Mouse (Mus musculus): ENCODE measurements around the gene Tmprss9.

DNA sequence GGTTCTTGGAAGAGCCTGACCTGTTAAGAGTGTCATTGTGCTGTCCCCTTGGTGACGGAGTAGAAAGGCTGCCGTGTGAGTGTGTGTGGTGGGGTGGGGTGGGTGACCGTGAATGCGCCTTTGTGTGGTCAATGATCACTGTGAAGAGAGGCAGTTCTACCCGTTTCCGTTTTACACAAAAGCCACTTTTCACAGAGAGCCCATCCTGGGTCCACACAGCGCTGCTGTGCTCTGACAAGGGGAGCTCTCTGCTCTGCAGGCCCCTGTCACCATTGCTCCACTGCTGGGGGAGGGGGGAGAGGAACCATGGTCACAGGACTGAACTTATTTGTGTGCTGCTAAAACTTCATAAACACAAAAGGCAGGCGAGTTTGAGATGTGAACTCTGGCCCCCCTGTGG is 14.3 kb upstream of the Tmprss9 start:
- no peak for TF ChIP-seq POLR2A (IDR thresholded peaks at IDR 0.05; ENCODE audit: low read depth, low read length)
- no peak for TF ChIP-seq CTCF (conservative IDR thresholded peaks at IDR 0.05; ENCODE audit: insufficient read depth, insufficient read length, low read depth, low read length)
